Mouse (Mus musculus) liver, embryonic 11.5 days (tissue): Measurements from ENCODE around the gene Slc3a2. TPM values are rescaled to one million over a fixed set of nuclear protein-coding genes. Genes with fewer than 3 reads are reported as not detected.

Source experiments
- ATAC-seq: fragments of 200-750 bp; cut with Nextera tagmentation; replicated peaks from 2 replicates; pipeline ENCODE4 v1.8.0; 2017; ENCODE audit warnings: moderate number of reproducible peaks, mild to moderate bottlenecking, moderate TSS enrichment, moderate library complexity; ENCODE audit not compliant: low FRiP score
- DNase-seq: peaks from one replicate; pipeline ENCODE4 v3.0.0-alpha.2; 2017; ENCODE audit warnings: low spot score
- H3K27ac ChIP-seq: fragments of 300-500 bp; sonication (generic); 2 replicates; pipeline ENCODE4 v1.5.1; 2014; ENCODE audit warnings: mild to moderate bottlenecking, low read depth, low read length, control low read depth
- H3K27me3 ChIP-seq: fragments of 300-500 bp; sonication (generic); replicated peaks from 2 replicates; pipeline ENCODE4 v1.6.1; 2014; ENCODE audit warnings: low read length, mixed read lengths; ENCODE audit not compliant: control insufficient read depth, insufficient read depth
- H3K36me3 ChIP-seq: fragments of 300-500 bp; sonication (generic); 2 replicates; pipeline ENCODE4 v1.6.1; 2014; ENCODE audit warnings: mild to moderate bottlenecking, low read length, moderate library complexity, mixed read lengths; ENCODE audit not compliant: control insufficient read depth, insufficient read depth
- H3K4me1 ChIP-seq: fragments of 300-500 bp; sonication (generic); replicated peaks from 2 replicates; pipeline ENCODE4 v1.6.1; 2014; ENCODE audit warnings: low read length, mixed read lengths; ENCODE audit not compliant: control insufficient read depth, insufficient read depth
- H3K4me2 ChIP-seq: fragments of 300-500 bp; sonication (generic); 2 replicates; pipeline ENCODE4 v1.6.1; 2014; ENCODE audit warnings: mild to moderate bottlenecking, control low read depth, moderate library complexity
- H3K4me3 ChIP-seq: fragments of 300-500 bp; sonication (generic); 2 replicates; pipeline ENCODE4 v1.5.1; 2014; ENCODE audit warnings: low read depth, low read length, control low read depth
- H3K9ac ChIP-seq: fragments of 300-500 bp; sonication (generic); 2 replicates; pipeline ENCODE4 v1.6.1; 2014; ENCODE audit warnings: low read depth, low read length, control low read depth
- H3K9me3 ChIP-seq: fragments of 300-500 bp; sonication (generic); 2 replicates; pipeline ENCODE4 v1.6.1; 2016; ENCODE audit warnings: low read length, inconsistent platforms, mixed read lengths; ENCODE audit not compliant: control insufficient read depth
- WGBS: fragments of 180-500 bp; shearing (Covaris S2); extraction: QIAGEN DNeasy Blood & Tissue Kit; methylation state at CpG from one replicate; pipeline ENCODE4 v1.1.7; 2014; 5-methylcytosine and 5-hydroxymethylcytosine counted together
- polyA plus RNA-seq: library from polyadenylated mRNA; unstranded; fragments of >200 nt; fragmentation: Nextera tagmentation; extraction: Ambion mirVana; gene quantifications from 2 replicates; pipeline ENCODE4 v1.2.1, GENCODE M21; 2014

Gene Slc3a2
- polyA plus RNA-seq, 1 experiment from 2014 or later, result 150 TPM

DNA sequence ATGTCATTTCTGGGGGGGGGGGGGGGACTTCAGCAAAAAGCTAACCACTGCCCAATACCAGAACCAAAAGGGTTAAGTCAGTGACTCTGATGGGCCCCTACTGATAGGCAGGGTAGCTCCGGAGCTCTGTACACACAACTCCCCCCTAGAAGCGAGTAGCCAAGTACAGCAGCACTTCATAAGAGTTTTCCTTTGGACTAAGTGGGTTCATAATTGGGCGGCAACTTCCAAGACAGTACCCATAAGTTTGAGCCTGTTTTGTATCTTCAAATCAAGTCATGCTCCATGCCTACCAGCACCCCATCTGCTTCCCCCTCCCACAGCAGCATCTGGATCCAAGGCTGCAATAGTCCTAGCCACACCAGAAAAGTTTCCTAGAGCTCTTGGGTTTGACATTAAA is 32.5 kb upstream of the Slc3a2 start:
- H3K9ac ChIP-seq, result peak overlapping the region; percentile 93

DNA sequence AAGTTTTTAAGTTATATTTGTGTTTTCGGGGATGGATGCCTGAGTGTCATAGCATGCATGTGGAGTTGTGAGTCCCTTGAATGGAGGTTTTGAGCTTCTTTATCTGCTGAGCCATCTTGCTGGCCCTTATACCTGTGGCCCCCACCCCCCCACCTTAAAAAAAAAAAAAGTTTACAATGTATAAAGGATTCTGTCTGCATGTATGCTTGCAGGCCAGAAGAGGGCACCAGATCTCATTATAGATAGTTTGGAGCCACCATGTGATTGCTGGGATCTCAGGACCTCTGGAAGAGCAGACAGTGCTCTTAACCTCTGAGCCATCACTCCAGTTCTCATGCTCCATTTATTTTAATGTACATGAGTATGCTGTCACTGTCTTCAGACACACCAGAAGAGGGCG is 24.2 kb upstream of the Slc3a2 start:
- Histone ChIP-seq H3K36me3 (peaks cover 47% of the 10 kb centered on the region), H3K9me3 (no peaks in the 10 kb centered on the region), H3K4me2 (no peak overlapping the region), H3K4me1 (peaks cover 7% of the 10 kb centered on the region; the same call in 1 of the 2 replicates), H3K4me3 (no peak overlapping the region), H3K27me3 (no peaks in the 10 kb centered on the region), H3K27ac (no peak overlapping the region), H3K9ac (no peak overlapping the region)
- WGBS, result 68% methylated on average over 2 of the region's 2 CpGs
- DNase-seq (no peak), ATAC-seq (no peak)

More for the DNA sequence above, 32.5 kb upstream of the Slc3a2 start:
- Histone ChIP-seq H3K4me1 (peaks cover 18% of the 10 kb centered on the region), H3K4me2 (peak overlapping the region; percentile 85), H3K36me3 (peaks cover 22% of the 10 kb centered on the region), H3K27ac (no peak overlapping the region), H3K9me3 (no peaks in the 10 kb centered on the region), H3K27me3 (no peaks in the 10 kb centered on the region), H3K4me3 (peak overlapping the region; percentile 89)
- 43% methylated on average over 3 of the region's 3 CpGs for WGBS
- ATAC-seq (no peak), DNase-seq (no peak)

DNA sequence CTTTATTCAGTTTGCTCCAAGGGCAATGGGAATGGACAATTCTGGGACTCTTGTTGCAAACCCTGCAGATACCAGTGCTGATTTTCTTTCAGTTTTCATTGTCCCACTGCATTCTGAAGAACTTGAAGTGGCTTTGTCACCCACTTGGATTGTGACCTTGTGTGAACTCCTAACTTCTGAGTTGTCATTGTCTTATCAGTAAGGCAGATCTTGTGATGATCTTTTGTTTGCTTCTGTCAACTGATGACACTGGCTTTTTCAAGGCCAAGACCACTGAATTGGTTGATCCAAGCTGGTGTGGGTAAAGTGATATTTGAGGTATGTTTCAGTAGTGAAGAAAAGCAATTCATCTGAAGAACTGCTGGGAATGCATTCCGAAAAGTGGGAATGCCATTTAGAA is 22.2 kb upstream of the Slc3a2 start:
- 91% methylated on average over 1 of the region's 1 CpGs for WGBS
- H3K9ac ChIP-seq, result no peak overlapping the region
- H3K4me3 ChIP-seq, result no peak overlapping the region
- peaks cover 40% of the 10 kb centered on the region for H3K36me3 ChIP-seq
- H3K9me3 ChIP-seq, result no peaks in the 10 kb centered on the region
- no peak overlapping the region for H3K27ac ChIP-seq
- H3K4me2 ChIP-seq, result no peak overlapping the region
- ATAC-seq (no peak), DNase-seq (no peak)
- no peaks in the 10 kb centered on the region for H3K27me3 ChIP-seq
- H3K4me1 ChIP-seq, result peaks cover 11% of the 10 kb centered on the region

DNA sequence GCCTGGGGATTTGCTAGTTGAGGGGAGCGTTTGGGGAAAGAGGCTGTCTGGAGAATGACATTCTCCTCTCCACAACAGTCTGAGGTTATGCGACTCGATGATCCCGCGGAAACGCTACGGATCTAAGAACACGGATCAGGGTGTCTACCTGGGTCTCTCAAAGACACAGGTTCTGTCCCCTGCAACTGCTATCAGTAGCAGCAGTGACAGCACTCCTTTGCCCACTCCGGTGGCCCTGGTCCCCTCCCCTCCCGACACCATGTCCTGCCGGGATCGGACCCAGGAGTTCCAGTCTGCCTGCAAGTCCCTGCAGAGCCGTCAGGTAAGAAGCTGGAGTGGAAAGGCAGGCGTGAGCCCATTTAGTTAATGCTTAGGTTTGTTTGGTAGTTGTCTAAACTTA is 19.0 kb upstream of the Slc3a2 start:
- peaks cover 14% of the 10 kb centered on the region for H3K4me1 ChIP-seq
- H3K9ac ChIP-seq, result peak overlapping the region; percentile 95
- ATAC-seq (no peak), DNase-seq (no peak)
- no peaks in the 10 kb centered on the region for H3K9me3 ChIP-seq
- H3K36me3 ChIP-seq, result peaks cover 42% of the 10 kb centered on the region
- H3K4me2 ChIP-seq, result peak overlapping the region; percentile 89
- no peaks in the 10 kb centered on the region for H3K27me3 ChIP-seq
- WGBS, result 13% methylated on average over 14 of the region's 14 CpGs
- H3K27ac ChIP-seq, result peak overlapping the region; percentile 85
- H3K4me3 ChIP-seq, result peak overlapping the region; percentile 94

DNA sequence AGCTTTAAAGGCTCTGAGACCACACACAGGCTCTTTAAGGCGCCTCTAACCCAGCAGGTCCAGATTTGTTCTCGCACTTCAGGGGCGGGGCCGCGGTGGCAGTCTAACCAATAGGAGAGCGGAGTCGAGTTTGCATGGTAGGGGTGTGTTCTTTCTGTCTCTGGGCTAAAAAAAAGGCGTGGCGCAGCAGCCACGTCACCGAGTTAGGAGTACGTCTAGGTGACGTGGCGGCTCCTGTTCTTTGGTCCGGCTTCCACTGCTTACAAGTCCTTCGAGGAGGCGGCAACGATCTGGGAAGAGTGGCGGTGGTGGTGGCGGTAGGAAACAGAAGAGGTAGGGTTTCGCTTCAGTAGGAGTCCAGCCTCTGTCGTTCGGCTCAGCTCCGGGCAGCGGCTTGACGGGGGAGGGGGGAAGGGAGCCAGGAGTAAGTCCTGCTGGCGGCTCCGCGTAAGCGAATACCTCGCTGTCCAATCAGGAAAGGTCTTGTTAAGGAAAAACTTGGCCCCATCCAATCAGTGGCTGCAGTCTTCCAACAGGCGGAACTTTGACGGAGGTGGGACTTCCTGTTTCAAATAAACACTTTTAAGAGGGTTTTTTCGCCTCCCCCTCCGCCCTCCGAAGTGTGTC is 18.2 kb upstream of the Slc3a2 start, which contains the start of gene Stx5a:
TSS of gene Stx5a (plus strand) at position 171 of the 627 bp plus-strand sequence.
- DNase-seq, result peak; percentile 93
- H3K9me3 ChIP-seq, result no peaks in the 10 kb centered on the region
- H3K9ac ChIP-seq, result peak within 1 kb of the TSS; percentile 95
- H3K4me1 ChIP-seq, result peaks cover 19% of the 10 kb centered on the region
- peak within 1 kb of the TSS; percentile 94 for H3K4me3 ChIP-seq
- under 1% methylated on average over 36 of the region's 36 CpGs for WGBS
- peak; percentile 97 for ATAC-seq
- H3K27ac ChIP-seq, result peak within 1 kb of the TSS; percentile 85
- peak within 1 kb of the TSS; percentile 89 for H3K4me2 ChIP-seq
- H3K27me3 ChIP-seq, result no peaks in the 10 kb centered on the region
- peaks cover 43% of the 10 kb centered on the region for H3K36me3 ChIP-seq

DNA sequence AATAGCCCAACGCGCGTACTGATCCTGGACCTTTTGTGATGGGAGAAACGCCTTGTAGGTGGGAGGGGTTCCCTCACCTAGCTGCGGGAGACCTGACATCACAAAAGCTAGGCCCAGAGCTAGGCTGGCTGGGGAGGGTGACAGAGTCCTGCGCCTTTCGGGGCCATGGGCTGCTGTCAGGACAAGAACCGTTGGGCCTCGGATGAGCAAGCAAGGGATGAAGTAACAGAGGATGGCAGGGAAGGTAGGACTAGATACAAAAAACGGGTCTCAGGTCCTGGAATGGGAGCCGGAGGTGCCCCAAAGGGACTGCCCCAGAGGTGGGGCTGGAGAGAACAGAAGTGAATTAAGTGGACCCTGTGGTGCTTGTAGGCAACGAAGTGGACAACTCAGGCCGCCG is 17.4 kb upstream of the Slc3a2 start, which contains the start of gene 1700092M07Rik:
TSS of gene 1700092M07Rik (plus strand) at position 116 of the 400 bp plus-strand sequence.
- Histone ChIP-seq H3K4me3 (peak within 1 kb of the TSS; percentile 94), H3K9me3 (no peaks in the 10 kb centered on the region), H3K27ac (peak within 1 kb of the TSS; percentile 85), H3K4me2 (peak within 1 kb of the TSS; percentile 45), H3K4me1 (peaks cover 19% of the 10 kb centered on the region), H3K9ac (peak within 1 kb of the TSS; percentile 95), H3K36me3 (peaks cover 40% of the 10 kb centered on the region), H3K27me3 (no peaks in the 10 kb centered on the region)
- DNase-seq (no peak), ATAC-seq (no peak; the same call in 1 of the 2 replicates)
- 67% methylated on average over 14 of the region's 14 CpGs for WGBS

DNA sequence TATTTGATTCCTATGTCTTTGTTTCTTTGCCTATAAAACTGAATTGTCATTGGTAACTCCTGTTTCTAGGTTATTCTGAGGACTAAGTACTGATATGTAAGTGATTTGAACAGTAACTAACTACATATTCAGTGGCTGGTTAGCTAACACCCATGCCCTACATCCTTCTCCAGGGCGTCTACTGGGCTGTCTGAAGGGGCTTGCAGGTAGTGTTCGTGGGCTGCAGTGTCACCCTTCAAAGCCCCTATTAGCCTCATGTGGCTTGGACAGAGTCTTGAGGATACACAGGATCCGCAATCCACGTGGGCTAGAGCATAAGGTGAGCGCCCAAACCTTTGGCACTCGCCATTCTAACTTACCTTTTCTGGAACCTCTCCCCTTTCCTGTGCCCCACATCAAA is 16.5 kb upstream of the Slc3a2 start:
- Histone ChIP-seq H3K9me3 (no peaks in the 10 kb centered on the region), H3K27me3 (no peaks in the 10 kb centered on the region), H3K9ac (no peak overlapping the region), H3K36me3 (peaks cover 33% of the 10 kb centered on the region), H3K4me3 (no peak overlapping the region), H3K4me2 (no peak overlapping the region), H3K27ac (no peak overlapping the region), H3K4me1 (peaks cover 23% of the 10 kb centered on the region)
- 84% methylated on average over 6 of the region's 6 CpGs for WGBS
- ATAC-seq (no peak), DNase-seq (no peak)

DNA sequence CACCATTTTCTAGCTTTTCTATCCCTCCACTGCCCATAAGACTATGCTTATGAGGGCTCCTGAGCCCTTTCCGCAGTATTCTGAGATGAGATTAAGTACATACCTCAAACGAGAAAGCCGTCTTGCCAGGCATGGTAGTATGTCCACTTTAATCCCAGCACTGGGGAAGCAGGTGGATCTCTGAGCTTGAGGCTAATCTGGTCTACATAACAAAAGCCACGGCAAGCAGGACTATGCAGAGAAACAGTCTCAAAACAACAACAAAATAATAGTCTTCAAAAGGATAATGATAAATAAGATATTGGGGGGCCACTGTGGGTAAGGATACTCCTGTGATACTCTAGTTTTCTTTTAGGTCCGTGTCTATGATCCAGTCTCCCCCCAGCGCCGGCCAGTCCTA is 15.7 kb upstream of the Slc3a2 start:
- no peak overlapping the region for H3K4me2 ChIP-seq
- H3K4me3 ChIP-seq, result no peak overlapping the region
- 92% methylated on average over 7 of the region's 7 CpGs for WGBS
- no peak for DNase-seq
- H3K27me3 ChIP-seq, result no peaks in the 10 kb centered on the region
- H3K9me3 ChIP-seq, result no peaks in the 10 kb centered on the region
- H3K9ac ChIP-seq, result no peak overlapping the region
- ATAC-seq, result no peak
- peaks cover 32% of the 10 kb centered on the region for H3K36me3 ChIP-seq
- H3K27ac ChIP-seq, result no peak overlapping the region
- H3K4me1 ChIP-seq, result peaks cover 23% of the 10 kb centered on the region

DNA sequence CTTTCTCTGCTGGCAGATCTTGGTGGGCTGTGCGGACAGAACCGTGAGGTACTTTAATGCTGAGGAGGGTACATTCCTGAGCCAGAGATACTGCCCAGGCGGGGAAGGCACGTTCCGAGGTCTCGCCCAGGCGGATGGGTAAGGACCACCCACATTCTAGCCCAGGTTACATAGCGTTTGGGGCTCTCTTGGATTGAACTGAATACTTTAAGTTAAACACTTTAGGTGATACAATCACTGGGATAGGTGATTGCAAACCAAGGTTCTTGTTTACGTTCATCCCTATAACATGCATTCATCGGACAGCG is 12.9 kb upstream of the Slc3a2 start:
- Histone ChIP-seq H3K9me3 (peaks cover 2% of the 10 kb centered on the region; the same call in 1 of the 2 replicates), H3K4me2 (peak overlapping the region; percentile 68), H3K36me3 (peaks cover 26% of the 10 kb centered on the region), H3K4me3 (peak overlapping the region; percentile 79), H3K9ac (peak overlapping the region; percentile 81), H3K27ac (peak overlapping the region; percentile 34; the same call in 1 of the 2 replicates), H3K4me1 (peaks cover 15% of the 10 kb centered on the region), H3K27me3 (no peaks in the 10 kb centered on the region)
- ATAC-seq (peak; percentile 64), DNase-seq (no peak)
- 2% methylated on average over 11 of the region's 11 CpGs for WGBS
